Mouse (Mus musculus) stomach, embryonic 16.5 days (tissue): ENCODE data around the gene Nxpe4. TPM values are rescaled to one million over a fixed set of nuclear protein-coding genes. Genes with fewer than 3 reads are reported as not detected.

Experiments
- ATAC-seq: fragments of 200-750 bp; cut with Nextera tagmentation; 2 replicates; pipeline ENCODE4 v1.8.0; 2017; ENCODE audit warnings: moderate number of reproducible peaks, moderate TSS enrichment; ENCODE audit not compliant: insufficient read depth, low FRiP score
- H3K27ac ChIP-seq: fragments of 300-500 bp; sonication (generic); 2 replicates; pipeline ENCODE4 v1.5.1; 2014; ENCODE audit warnings: low read length
- H3K27me3 ChIP-seq: fragments of 300-500 bp; sonication (generic); 2 replicates; pipeline ENCODE4 v1.6.1; 2014; ENCODE audit warnings: low read length, control low read depth, mixed read lengths; ENCODE audit not compliant: control insufficient read depth, insufficient read depth
- H3K36me3 ChIP-seq: fragments of 300-500 bp; sonication (generic); 2 replicates; pipeline ENCODE4 v1.6.1; 2014; ENCODE audit warnings: low read length; ENCODE audit not compliant: control insufficient read depth, insufficient read depth
- H3K4me1 ChIP-seq: fragments of 300-500 bp; sonication (generic); 2 replicates; pipeline ENCODE4 v1.6.1; 2014; ENCODE audit warnings: low read length, control low read depth, mixed read lengths; ENCODE audit not compliant: control insufficient read depth, insufficient read depth
- H3K4me2 ChIP-seq: fragments of 300-500 bp; sonication (generic); 2 replicates; pipeline ENCODE4 v1.6.1; 2014; ENCODE audit warnings: low read depth, low read length, mixed read lengths
- H3K4me3 ChIP-seq: fragments of 300-500 bp; sonication (generic); replicated peaks from 2 replicates; pipeline ENCODE4 v1.5.1; 2014; ENCODE audit warnings: mild to moderate bottlenecking, low read length
- H3K9ac ChIP-seq: fragments of 300-500 bp; sonication (generic); 2 replicates; pipeline ENCODE4 v1.6.1; 2014; ENCODE audit warnings: low read length
- H3K9me3 ChIP-seq: fragments of 300-500 bp; sonication (generic); replicated peaks from 2 replicates; pipeline ENCODE4 v1.6.1; 2016; ENCODE audit warnings: low read length, control low read depth; ENCODE audit not compliant: control insufficient read depth
- WGBS: fragments of 180-500 bp; shearing (Covaris S2); extraction: QIAGEN DNeasy Blood & Tissue Kit; methylation state at CpG from one replicate; pipeline ENCODE4 v1.1.7; 2014; 5-methylcytosine and 5-hydroxymethylcytosine counted together
- polyA plus RNA-seq: library from polyadenylated mRNA; unstranded; fragments of >200 nt; fragmentation: Nextera tagmentation; extraction: Ambion mirVana; gene quantifications from 2 replicates; pipeline ENCODE4 v1.2.1, GENCODE M21; 2015

The Nxpe4 gene
- polyA plus RNA-seq, 1 experiment from 2014 or later, result 6.9 TPM

DNA sequence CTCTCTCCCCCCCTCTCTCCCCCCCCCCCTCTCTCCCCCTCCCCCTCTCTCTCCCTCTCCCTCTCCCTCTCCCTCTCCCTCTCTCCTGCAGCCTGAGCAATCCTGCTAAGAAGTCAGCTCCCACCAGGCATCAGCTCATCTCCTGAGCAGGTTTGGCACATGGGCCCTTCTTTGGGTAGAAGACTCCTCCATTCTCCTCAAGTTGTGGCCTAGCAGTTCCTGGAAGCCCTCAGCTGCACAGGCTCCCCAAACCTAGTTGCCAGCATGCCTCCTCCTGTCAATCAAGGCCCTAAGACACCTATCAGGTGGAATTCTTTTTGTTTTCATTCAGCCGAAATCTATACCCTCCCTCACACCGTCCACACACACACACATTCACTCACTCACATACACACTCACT lies 259.7 kb downstream of the Nxpe4 start:
- Histone ChIP-seq H3K9ac (no peak overlapping the region), H3K27ac (no peak overlapping the region), H3K9me3 (no peaks in the 10 kb centered on the region), H3K4me2 (no peak overlapping the region), H3K27me3 (no peaks in the 10 kb centered on the region), H3K4me3 (no peak overlapping the region), H3K4me1 (no peaks in the 10 kb centered on the region), H3K36me3 (no peaks in the 10 kb centered on the region)
- 79% methylated on average over 2 of the region's 2 CpGs for WGBS
- ATAC-seq, result no peak

DNA sequence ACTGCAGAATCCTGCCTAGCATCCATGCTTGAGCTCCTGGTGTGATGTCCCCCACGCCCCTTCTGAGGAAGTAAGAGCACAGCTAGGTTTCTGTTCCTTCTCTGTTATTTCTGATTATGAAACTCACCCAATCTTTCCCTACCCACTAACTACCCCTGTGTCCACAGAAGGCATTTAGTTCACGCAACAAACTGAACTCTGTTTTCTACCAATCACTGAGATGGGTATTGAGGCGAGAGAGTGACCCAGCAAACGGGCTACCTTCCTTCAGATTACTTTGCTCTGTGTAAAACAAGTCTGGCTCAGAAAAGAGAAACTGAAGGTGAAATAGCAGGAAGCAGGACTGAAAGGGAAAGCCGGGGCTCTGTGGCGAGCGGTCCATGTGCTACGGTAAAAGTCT lies 260.6 kb downstream of the Nxpe4 start:
- no peak overlapping the region for H3K27ac ChIP-seq
- H3K9me3 ChIP-seq, result no peaks in the 10 kb centered on the region
- WGBS, result 78% methylated on average over 8 of the region's 8 CpGs
- no peak overlapping the region for H3K9ac ChIP-seq
- no peaks in the 10 kb centered on the region for H3K4me1 ChIP-seq
- no peak overlapping the region for H3K4me2 ChIP-seq
- no peak for ATAC-seq
- no peaks in the 10 kb centered on the region for H3K36me3 ChIP-seq
- H3K27me3 ChIP-seq, result no peaks in the 10 kb centered on the region
- H3K4me3 ChIP-seq, result no peak overlapping the region

DNA sequence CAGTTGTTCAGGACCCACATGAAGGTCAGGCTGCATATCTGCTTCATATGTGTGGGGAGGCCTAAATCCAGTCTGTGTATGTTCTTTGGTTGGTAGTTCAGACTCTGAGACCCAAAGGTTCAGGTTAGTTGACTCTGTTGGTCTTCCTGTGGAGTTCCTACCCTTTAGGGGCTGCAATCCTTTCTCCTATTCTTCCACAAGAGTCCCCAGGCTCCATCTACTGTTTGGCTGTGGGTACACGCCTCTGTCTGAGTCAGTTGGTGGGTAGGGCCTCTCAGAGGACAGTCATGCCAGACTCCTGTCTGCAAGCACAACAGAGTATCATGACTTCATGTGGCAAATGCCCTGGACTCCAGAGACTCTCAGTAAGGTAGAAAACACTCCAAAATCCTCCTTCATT lies 261.4 kb downstream of the Nxpe4 start:
- Histone ChIP-seq H3K4me3 (no peak overlapping the region), H3K9ac (no peak overlapping the region)
- 32% methylated on average over 1 of the region's 1 CpGs for WGBS

DNA sequence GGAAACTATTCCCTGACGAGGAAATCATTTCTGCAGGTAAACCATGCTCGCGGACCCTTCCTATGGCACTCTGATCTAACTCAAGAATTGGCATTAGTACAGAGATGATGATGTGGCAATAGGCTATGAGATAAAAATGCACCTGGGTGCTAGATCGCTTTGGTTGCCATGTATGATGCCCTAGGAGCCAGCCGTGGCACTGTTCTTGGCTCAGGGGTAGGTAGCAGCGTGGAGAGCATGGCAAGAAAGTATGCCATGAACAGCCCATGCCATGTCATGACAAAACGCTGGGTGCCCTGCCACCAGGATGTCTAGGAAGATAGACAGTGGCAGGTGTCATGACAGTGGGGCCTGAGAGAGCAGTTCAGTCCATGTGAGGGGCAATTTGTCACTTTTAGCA lies 265.4 kb downstream of the Nxpe4 start:
- WGBS, result 86% methylated on average over 7 of the region's 7 CpGs
- Histone ChIP-seq H3K9me3 (no peaks in the 10 kb centered on the region), H3K27ac (no peak overlapping the region), H3K4me3 (no peak overlapping the region), H3K36me3 (no peaks in the 10 kb centered on the region), H3K27me3 (no peaks in the 10 kb centered on the region), H3K4me2 (no peak overlapping the region), H3K9ac (no peak overlapping the region), H3K4me1 (no peaks in the 10 kb centered on the region)
- ATAC-seq, result no peak

More for the DNA sequence above, 261.4 kb downstream of the Nxpe4 start:
- Histone ChIP-seq H3K9me3 (no peaks in the 10 kb centered on the region), H3K4me2 (no peak overlapping the region), H3K27me3 (no peaks in the 10 kb centered on the region), H3K27ac (no peak overlapping the region), H3K4me1 (no peaks in the 10 kb centered on the region), H3K36me3 (no peaks in the 10 kb centered on the region)
- ATAC-seq, result no peak

DNA sequence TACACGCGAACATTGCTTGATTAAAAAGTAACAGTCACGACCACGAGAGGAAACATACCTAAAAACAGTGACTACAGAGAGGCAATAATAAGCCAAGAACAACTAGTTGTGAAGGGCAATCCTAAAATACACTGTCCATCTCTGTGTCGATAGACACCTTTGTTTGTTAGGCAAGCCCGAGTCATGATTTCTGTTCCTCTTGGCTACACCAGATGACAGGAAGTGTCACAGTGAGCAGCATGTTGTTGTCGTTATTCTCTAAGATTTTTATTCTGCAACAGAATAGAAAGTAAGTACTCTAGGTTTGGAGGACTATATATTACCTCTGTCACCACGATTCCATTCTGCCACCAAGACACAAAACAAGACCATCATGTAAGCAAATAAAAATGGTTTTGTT lies 270.6 kb downstream of the Nxpe4 start:
- no peak for ATAC-seq
- Histone ChIP-seq H3K4me2 (no peak overlapping the region), H3K9ac (no peak overlapping the region), H3K36me3 (no peaks in the 10 kb centered on the region), H3K9me3 (no peaks in the 10 kb centered on the region), H3K4me3 (no peak overlapping the region), H3K4me1 (no peaks in the 10 kb centered on the region), H3K27me3 (no peaks in the 10 kb centered on the region), H3K27ac (no peak overlapping the region)
- 79% methylated on average over 8 of the region's 8 CpGs for WGBS

DNA sequence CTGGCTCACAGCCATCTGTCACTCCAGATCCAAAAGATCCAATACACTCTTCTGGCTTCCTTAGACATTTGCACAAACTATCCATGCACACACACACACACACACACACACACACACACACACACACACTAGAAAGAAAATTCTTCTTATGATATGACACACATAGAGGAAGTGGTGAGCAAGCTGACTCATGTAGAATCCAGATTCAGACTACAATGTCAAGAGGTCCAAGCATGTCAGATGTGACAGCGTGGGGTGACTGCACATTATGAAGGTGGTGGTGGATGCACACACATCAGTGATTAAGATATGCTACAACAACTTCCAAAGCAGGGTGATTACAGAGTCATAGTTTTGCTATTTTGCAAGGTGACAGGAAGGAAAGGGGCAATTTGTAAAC lies 282.1 kb downstream of the Nxpe4 start:
- Histone ChIP-seq H3K4me3 (no peak overlapping the region), H3K27ac (no peak overlapping the region), H3K9me3 (no peaks in the 10 kb centered on the region), H3K27me3 (no peaks in the 10 kb centered on the region), H3K9ac (no peak overlapping the region), H3K4me2 (no peak overlapping the region), H3K4me1 (no peaks in the 10 kb centered on the region), H3K36me3 (no peaks in the 10 kb centered on the region)
- ATAC-seq, result no peak
- WGBS, result 75% methylated on average over 1 of the region's 1 CpGs

DNA sequence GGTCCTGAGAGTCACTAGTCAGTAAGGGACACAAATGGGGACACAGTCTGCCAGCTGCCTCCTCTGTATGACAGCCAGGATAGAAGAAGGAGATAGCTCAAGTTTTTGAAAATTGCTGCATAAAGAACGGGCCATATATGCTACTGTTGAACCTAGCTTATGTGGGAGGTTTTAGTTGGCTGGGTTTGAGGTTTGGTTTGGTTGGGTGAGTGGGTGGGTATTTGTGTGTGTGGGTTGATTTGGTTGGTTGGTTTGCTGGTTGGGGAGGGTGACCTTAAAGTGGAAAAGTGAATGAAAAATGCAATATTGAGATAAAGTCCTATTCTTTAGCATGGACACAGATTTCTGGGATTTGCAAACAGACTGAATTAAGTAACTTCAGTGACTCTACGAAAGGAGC lies 283.0 kb downstream of the Nxpe4 start:
- WGBS, result 67% methylated on average over 2 of the region's 2 CpGs
- Histone ChIP-seq H3K9me3 (no peaks in the 10 kb centered on the region), H3K27ac (no peak overlapping the region), H3K9ac (no peak overlapping the region), H3K4me3 (no peak overlapping the region), H3K27me3 (no peaks in the 10 kb centered on the region), H3K4me1 (no peaks in the 10 kb centered on the region), H3K36me3 (no peaks in the 10 kb centered on the region), H3K4me2 (no peak overlapping the region)
- no peak for ATAC-seq

DNA sequence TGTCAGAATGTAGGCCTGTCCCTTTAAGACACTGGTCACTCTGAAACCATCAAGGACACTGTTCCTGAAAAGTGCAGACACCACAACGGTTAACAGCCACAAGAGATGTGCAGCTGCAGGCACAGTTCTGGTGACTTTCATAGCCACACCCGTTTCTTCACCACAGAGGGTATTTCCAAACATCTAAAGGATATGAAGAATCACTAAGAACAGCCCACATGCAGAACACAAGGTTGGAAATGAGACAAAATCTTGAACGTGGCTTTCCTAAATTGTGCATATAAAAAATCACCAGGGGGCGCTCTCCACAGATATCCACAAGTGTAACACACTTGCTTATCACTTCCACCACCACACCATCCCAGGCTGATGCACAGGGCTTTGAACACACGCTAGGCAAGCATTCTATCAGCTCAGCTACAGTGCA lies 286.0 kb downstream of the Nxpe4 start:
- Histone ChIP-seq H3K4me2 (no peak overlapping the region), H3K4me1 (no peaks in the 10 kb centered on the region), H3K27me3 (no peaks in the 10 kb centered on the region), H3K36me3 (no peaks in the 10 kb centered on the region), H3K9ac (no peak overlapping the region), H3K27ac (no peak overlapping the region), H3K9me3 (no peaks in the 10 kb centered on the region), H3K4me3 (no peak overlapping the region)
- ATAC-seq, result no peak
- WGBS, result 37% methylated on average over 5 of the region's 5 CpGs
